Mouse (Mus musculus): ENCODE results near the gene Zfp91. TPM values are rescaled to one million over a fixed set of nuclear protein-coding genes. Genes with fewer than 3 reads are reported as not detected.

Gene Zfp91
- polyA plus RNA-seq, 1 experiment from 2014 or later, result 15.9 TPM

GRCm38 (mm10) chr19:12804237-12804636 is 8.3 kb upstream of the Zfp91 start:
- Histone ChIP-seq H3K4me1 (no peaks in the 10 kb centered on the region), H3K4me3 (replicated peaks) (no peak overlapping the region), H3K9me3 (replicated peaks) (no peaks in the 10 kb centered on the region), H3K9ac (no peak overlapping the region), H3K27ac (no peak overlapping the region), H3K36me3 (no peaks in the 10 kb centered on the region), H3K27me3 (no peaks in the 10 kb centered on the region), H3K4me2 (no peak overlapping the region)
- no peak for ATAC-seq (replicated peaks; ENCODE audit: low FRiP score)
- 72% methylated on average over 1 of the region's 1 CpGs for WGBS

GRCm38 (mm10) chr19:12802830-12803229 is 6.9 kb upstream of the Zfp91 start:
- WGBS, result 78% methylated on average over 3 of the region's 3 CpGs
- Histone ChIP-seq H3K4me3 (replicated peaks) (no peak overlapping the region), H3K27ac (no peak overlapping the region), H3K4me2 (no peak overlapping the region), H3K9me3 (replicated peaks) (no peaks in the 10 kb centered on the region), H3K9ac (no peak overlapping the region), H3K36me3 (no peaks in the 10 kb centered on the region), H3K27me3 (no peaks in the 10 kb centered on the region), H3K4me1 (no peaks in the 10 kb centered on the region)
- no peak for ATAC-seq (replicated peaks; ENCODE audit: low FRiP score)

GRCm38 (mm10) chr19:12801046-12801445 is 5.1 kb upstream of the Zfp91 start:
- ATAC-seq (replicated peaks; ENCODE audit: low FRiP score), result no peak
- no peak overlapping the region for H3K27ac ChIP-seq
- H3K27me3 ChIP-seq, result no peaks in the 10 kb centered on the region
- no peak overlapping the region for H3K4me3 ChIP-seq (replicated peaks)
- WGBS, result 72% methylated on average over 3 of the region's 3 CpGs
- H3K9me3 ChIP-seq (replicated peaks), result no peaks in the 10 kb centered on the region
- no peaks in the 10 kb centered on the region for H3K36me3 ChIP-seq
- H3K4me1 ChIP-seq, result no peaks in the 10 kb centered on the region
- no peak overlapping the region for H3K4me2 ChIP-seq
- H3K9ac ChIP-seq, result no peak overlapping the region

- Histone ChIP-seq H3K4me2 (no peak overlapping the region), H3K27ac (no peak overlapping the region), H3K27me3 (no peaks in the 10 kb centered on the region), H3K36me3 (no peaks in the 10 kb centered on the region), H3K4me1 (no peaks in the 10 kb centered on the region), H3K4me3 (replicated peaks) (no peak overlapping the region), H3K9me3 (replicated peaks) (no peaks in the 10 kb centered on the region), H3K9ac (no peak overlapping the region)
- no peak for ATAC-seq (replicated peaks; ENCODE audit: low FRiP score)
- WGBS, result 73% methylated on average over 2 of the region's 2 CpGs
These were observed 4.7 kb upstream of the Zfp91 start for GRCm38 (mm10) chr19:12800621-12801020.

- no peak overlapping the region for H3K4me2 ChIP-seq
- H3K9me3 ChIP-seq (replicated peaks), result no peaks in the 10 kb centered on the region
- no peaks in the 10 kb centered on the region for H3K36me3 ChIP-seq
- H3K4me3 ChIP-seq (replicated peaks), result no peak overlapping the region
- no peaks in the 10 kb centered on the region for H3K4me1 ChIP-seq
- no peak for ATAC-seq (replicated peaks; ENCODE audit: low FRiP score)
- H3K9ac ChIP-seq, result no peak overlapping the region
- no peak overlapping the region for H3K27ac ChIP-seq
- no peaks in the 10 kb centered on the region for H3K27me3 ChIP-seq
- 76% methylated on average over 3 of the region's 3 CpGs for WGBS
These were observed 3.2 kb upstream of the Zfp91 start for GRCm38 (mm10) chr19:12799081-12799480.

- Histone ChIP-seq H3K4me3 (replicated peaks) (no peak overlapping the region), H3K27ac (no peak overlapping the region), H3K36me3 (no peaks in the 10 kb centered on the region), H3K9ac (no peak overlapping the region), H3K4me1 (no peaks in the 10 kb centered on the region), H3K9me3 (replicated peaks) (no peaks in the 10 kb centered on the region), H3K4me2 (no peak overlapping the region), H3K27me3 (no peaks in the 10 kb centered on the region)
- WGBS, result 84% methylated on average over 4 of the region's 4 CpGs
- no peak for ATAC-seq (replicated peaks; ENCODE audit: low FRiP score)
These were observed 2.5 kb upstream of the Zfp91 start for GRCm38 (mm10) chr19:12798404-12798803.

GRCm38 (mm10) chr19:12797071-12797470 is 1.1 kb upstream of the Zfp91 start:
- peak overlapping the region; percentile 52 for H3K9ac ChIP-seq
- H3K36me3 ChIP-seq, result no peaks in the 10 kb centered on the region
- peak overlapping the region; percentile 100 for H3K27ac ChIP-seq
- 0 out of 2 replicates have a peak, but pooled peaks cover 3% of the 10 kb centered on the region for H3K4me1 ChIP-seq
- under 1% methylated on average over 7 of the region's 7 CpGs for WGBS
- H3K4me2 ChIP-seq, result peak overlapping the region; percentile 80
- H3K27me3 ChIP-seq, result no peaks in the 10 kb centered on the region
- no peak for ATAC-seq (replicated peaks; ENCODE audit: low FRiP score)
- peak overlapping the region; percentile 96 for H3K4me3 ChIP-seq (replicated peaks)
- H3K9me3 ChIP-seq (replicated peaks), result no peaks in the 10 kb centered on the region

GRCm38 (mm10) chr19:12796328-12796931 is 504 bp upstream of the Zfp91 start:
- Histone ChIP-seq H3K4me3 (replicated peaks) (peak overlapping the region; percentile 96), H3K36me3 (no peaks in the 10 kb centered on the region), H3K9ac (peak overlapping the region; percentile 52), H3K27ac (peak overlapping the region; percentile 100), H3K4me1 (peaks cover 5% of the 10 kb centered on the region; the same call in 1 of the 2 replicates), H3K4me2 (peak overlapping the region; percentile 80), H3K27me3 (no peaks in the 10 kb centered on the region), H3K9me3 (replicated peaks) (no peaks in the 10 kb centered on the region)
- peak; percentile 14 for ATAC-seq (replicated peaks; ENCODE audit: low FRiP score)
- under 1% methylated on average over 29 of the region's 29 CpGs for WGBS

GRCm38 (mm10) chr19:12795110-12795509 is 816 bp downstream of the Zfp91 start:
- peak overlapping the region; percentile 99 for H3K9ac ChIP-seq
- H3K9me3 ChIP-seq (replicated peaks), result no peaks in the 10 kb centered on the region
- H3K4me1 ChIP-seq, result peaks cover 5% of the 10 kb centered on the region; the same call in 1 of the 2 replicates
- H3K36me3 ChIP-seq, result no peaks in the 10 kb centered on the region
- H3K4me3 ChIP-seq (replicated peaks), result peak overlapping the region; percentile 96
- H3K27me3 ChIP-seq, result no peaks in the 10 kb centered on the region
- WGBS, result under 1% methylated on average over 45 of the region's 63 CpGs
- ATAC-seq (replicated peaks; ENCODE audit: low FRiP score), result peak; percentile 38
- H3K27ac ChIP-seq, result peak overlapping the region; percentile 100
- H3K4me2 ChIP-seq, result peak overlapping the region; percentile 63

GRCm38 (mm10) chr19:12794056-12795044 is 1.6 kb downstream of the Zfp91 start:
- H3K4me2 ChIP-seq, result peak overlapping the region; percentile 63
- H3K9me3 ChIP-seq (replicated peaks), result no peaks in the 10 kb centered on the region
- peak overlapping the region; percentile 100 for H3K27ac ChIP-seq
- no peaks in the 10 kb centered on the region for H3K27me3 ChIP-seq
- peak; percentile 75 for ATAC-seq (replicated peaks; ENCODE audit: low FRiP score)
- peak overlapping the region; percentile 99 for H3K9ac ChIP-seq
- under 1% methylated on average over 39 of the region's 39 CpGs for WGBS
- H3K4me1 ChIP-seq, result peaks cover 5% of the 10 kb centered on the region; the same call in 1 of the 2 replicates
- H3K36me3 ChIP-seq, result no peaks in the 10 kb centered on the region
- peak overlapping the region; percentile 96 for H3K4me3 ChIP-seq (replicated peaks)

- H3K27me3 ChIP-seq, result no peaks in the 10 kb centered on the region
- ATAC-seq (replicated peaks; ENCODE audit: low FRiP score), result no peak
- H3K9me3 ChIP-seq (replicated peaks), result no peaks in the 10 kb centered on the region
- no peak overlapping the region for H3K9ac ChIP-seq
- H3K4me3 ChIP-seq (replicated peaks), result no peak overlapping the region
- H3K4me2 ChIP-seq, result no peak overlapping the region
- peaks cover 5% of the 10 kb centered on the region; the same call in 1 of the 2 replicates for H3K4me1 ChIP-seq
- peaks cover 7% of the 10 kb centered on the region for H3K36me3 ChIP-seq
- no peak overlapping the region for H3K27ac ChIP-seq
These were observed 3.6 kb downstream of the Zfp91 start for GRCm38 (mm10) chr19:12792374-12792773.

GRCm38 (mm10) chr19:12787721-12788120 is 8.2 kb downstream of the Zfp91 start:
- ATAC-seq (replicated peaks; ENCODE audit: low FRiP score), result no peak
- peaks cover 7% of the 10 kb centered on the region for H3K36me3 ChIP-seq
- H3K4me1 ChIP-seq, result peaks cover 3% of the 10 kb centered on the region; the same call in 1 of the 2 replicates
- 58% methylated on average over 4 of the region's 4 CpGs for WGBS
- no peaks in the 10 kb centered on the region for H3K27me3 ChIP-seq
- H3K4me3 ChIP-seq (replicated peaks), result no peak overlapping the region
- H3K4me2 ChIP-seq, result no peak overlapping the region
- no peak overlapping the region for H3K9ac ChIP-seq
- no peak overlapping the region for H3K27ac ChIP-seq
- H3K9me3 ChIP-seq (replicated peaks), result no peaks in the 10 kb centered on the region
